Mouse (Mus musculus): ENCODE measurements around the gene Nomo1. TPM values are rescaled to one million over a fixed set of nuclear protein-coding genes. Genes with fewer than 3 reads are reported as not detected.

The Nomo1 gene
- polyA plus RNA-seq, 1 experiment from 2014 or later = 30.8 TPM

- no peak overlapping the region for H3K4me3 ChIP-seq
- 66% methylated on average over 10 of the region's 10 CpGs for WGBS
- no peak overlapping the region for H3K4me2 ChIP-seq
- no peak for ATAC-seq (replicated peaks; ENCODE audit: insufficient number of reproducible peaks, insufficient read depth, low FRiP score, low read depth)
- H3K9ac ChIP-seq = no peak overlapping the region
- H3K27ac ChIP-seq = no peak overlapping the region
- H3K27me3 ChIP-seq = no peaks in the 10 kb centered on the region
- H3K4me1 ChIP-seq (replicated peaks) = peaks cover 18% of the 10 kb centered on the region
- peaks cover 33% of the 10 kb centered on the region for H3K36me3 ChIP-seq
- H3K9me3 ChIP-seq (replicated peaks) = no peaks in the 10 kb centered on the region
Observed at GRCm38 (mm10) chr7:46084024-46084423, 50.5 kb downstream of the Nomo1 start.

GRCm38 (mm10) chr7:46084839-46085513, 51.5 kb downstream of the Nomo1 start:
- no peak overlapping the region for H3K9ac ChIP-seq

DNA sequence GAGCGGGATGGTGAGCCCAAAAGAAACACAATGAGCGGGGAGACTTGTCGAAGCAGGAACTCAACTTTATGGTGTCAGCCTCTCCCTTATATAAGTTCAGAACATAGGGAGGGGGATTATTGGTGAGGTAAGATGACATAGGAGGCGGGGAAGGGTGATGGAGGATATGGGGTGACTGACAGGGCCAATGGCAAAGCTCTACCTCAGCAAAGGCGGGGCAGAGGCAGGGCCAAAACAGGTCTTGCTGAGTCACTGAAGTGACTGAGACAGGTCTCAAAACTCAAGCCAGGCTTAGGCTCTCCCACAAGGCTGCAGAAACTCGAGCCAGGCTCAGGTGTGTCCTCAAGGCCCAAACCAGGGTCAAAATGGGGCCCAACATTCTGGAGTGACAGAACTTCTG, 52.9 kb downstream of the Nomo1 start:
- no peak for ATAC-seq (replicated peaks; ENCODE audit: insufficient number of reproducible peaks, insufficient read depth, low FRiP score, low read depth)
- Histone ChIP-seq H3K27ac (no peak overlapping the region), H3K4me1 (replicated peaks) (peaks cover 18% of the 10 kb centered on the region), H3K36me3 (peaks cover 9% of the 10 kb centered on the region), H3K27me3 (no peaks in the 10 kb centered on the region), H3K4me2 (no peak overlapping the region), H3K9me3 (replicated peaks) (no peaks in the 10 kb centered on the region), H3K4me3 (no peak overlapping the region), H3K9ac (no peak overlapping the region)
- WGBS = 84% methylated on average over 6 of the region's 6 CpGs

More at GRCm38 (mm10) chr7:46084839-46085513, 51.5 kb downstream of the Nomo1 start:
- no peak overlapping the region for H3K4me3 ChIP-seq
- WGBS = 45% methylated on average over 16 of the region's 16 CpGs
- H3K27me3 ChIP-seq = no peaks in the 10 kb centered on the region
- H3K36me3 ChIP-seq = peaks cover 23% of the 10 kb centered on the region
- H3K4me2 ChIP-seq = no peak overlapping the region
- peak; percentile 35; the same call in 1 of the 2 replicates for ATAC-seq (replicated peaks; ENCODE audit: insufficient number of reproducible peaks, insufficient read depth, low FRiP score, low read depth)
- no peaks in the 10 kb centered on the region for H3K9me3 ChIP-seq (replicated peaks)
- H3K27ac ChIP-seq = no peak overlapping the region
- H3K4me1 ChIP-seq (replicated peaks) = peaks cover 18% of the 10 kb centered on the region

GRCm38 (mm10) chr7:46088241-46088640, 54.7 kb downstream of the Nomo1 start:
- H3K4me2 ChIP-seq = no peak overlapping the region
- peaks cover 13% of the 10 kb centered on the region for H3K4me1 ChIP-seq (replicated peaks)
- H3K9me3 ChIP-seq (replicated peaks) = no peaks in the 10 kb centered on the region
- H3K9ac ChIP-seq = no peak overlapping the region
- H3K27ac ChIP-seq = no peak overlapping the region
- WGBS = 75% methylated on average over 6 of the region's 6 CpGs
- H3K4me3 ChIP-seq = no peak overlapping the region
- no peaks in the 10 kb centered on the region for H3K36me3 ChIP-seq
- ATAC-seq (replicated peaks; ENCODE audit: insufficient number of reproducible peaks, insufficient read depth, low FRiP score, low read depth) = no peak
- H3K27me3 ChIP-seq = no peaks in the 10 kb centered on the region

- Histone ChIP-seq H3K4me2 (no peak overlapping the region), H3K36me3 (no peaks in the 10 kb centered on the region), H3K9ac (no peak overlapping the region), H3K9me3 (replicated peaks) (no peaks in the 10 kb centered on the region), H3K4me1 (replicated peaks) (peaks cover 17% of the 10 kb centered on the region), H3K27ac (no peak overlapping the region), H3K4me3 (no peak overlapping the region), H3K27me3 (0 out of 2 replicates have a peak, but pooled peaks cover 14% of the 10 kb centered on the region)
- ATAC-seq (replicated peaks; ENCODE audit: insufficient number of reproducible peaks, insufficient read depth, low FRiP score, low read depth) = no peak
- WGBS = 53% methylated on average over 8 of the region's 8 CpGs
Observed at GRCm38 (mm10) chr7:46092803-46093202, 59.3 kb downstream of the Nomo1 start.

DNA sequence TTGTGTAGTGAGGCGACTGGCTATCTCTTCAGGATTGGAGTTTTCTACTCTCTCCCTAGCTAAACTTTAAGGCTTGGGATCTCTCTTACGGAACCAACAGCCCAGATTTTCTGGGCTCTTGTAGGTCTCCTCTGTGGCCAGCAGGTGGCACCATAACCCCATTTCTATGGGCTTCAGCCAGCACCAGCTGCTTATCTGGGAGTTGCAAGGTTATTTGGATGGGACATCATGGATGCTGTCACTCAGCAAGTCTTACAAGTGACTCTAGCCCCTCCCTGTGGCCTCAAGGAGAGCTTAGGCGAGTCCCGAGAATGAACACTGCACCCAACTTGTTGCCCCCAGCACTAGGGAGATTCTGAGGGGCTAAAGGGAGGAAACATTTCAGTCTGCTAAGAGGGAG, 62.6 kb downstream of the Nomo1 start:
- Histone ChIP-seq H3K9ac (0 out of 2 replicates have a peak overlapping the region, but pooled peaks have one; percentile 58), H3K4me1 (replicated peaks) (peaks cover 38% of the 10 kb centered on the region), H3K27me3 (0 out of 2 replicates have a peak, but pooled peaks cover 14% of the 10 kb centered on the region), H3K4me2 (peak overlapping the region; percentile 69), H3K27ac (peak overlapping the region; percentile 98; the same call in 1 of the 2 replicates), H3K4me3 (peak overlapping the region; percentile 65), H3K9me3 (replicated peaks) (no peaks in the 10 kb centered on the region), H3K36me3 (no peaks in the 10 kb centered on the region)
- no peak for ATAC-seq (replicated peaks; ENCODE audit: insufficient number of reproducible peaks, insufficient read depth, low FRiP score, low read depth)
- WGBS = 2% methylated on average over 4 of the region's 4 CpGs

GRCm38 (mm10) chr7:46097319-46097783, 63.9 kb downstream of the Nomo1 start:
- Histone ChIP-seq H3K4me1 (replicated peaks) (peaks cover 38% of the 10 kb centered on the region), H3K9me3 (replicated peaks) (no peaks in the 10 kb centered on the region), H3K4me3 (peak overlapping the region; percentile 65), H3K36me3 (no peaks in the 10 kb centered on the region), H3K27me3 (0 out of 2 replicates have a peak, but pooled peaks cover 14% of the 10 kb centered on the region), H3K4me2 (peak overlapping the region; percentile 69), H3K9ac (peak overlapping the region; percentile 58), H3K27ac (peak overlapping the region; percentile 98)
- 28% methylated on average over 4 of the region's 4 CpGs for WGBS
- no peak for ATAC-seq (replicated peaks; ENCODE audit: insufficient number of reproducible peaks, insufficient read depth, low FRiP score, low read depth)

DNA sequence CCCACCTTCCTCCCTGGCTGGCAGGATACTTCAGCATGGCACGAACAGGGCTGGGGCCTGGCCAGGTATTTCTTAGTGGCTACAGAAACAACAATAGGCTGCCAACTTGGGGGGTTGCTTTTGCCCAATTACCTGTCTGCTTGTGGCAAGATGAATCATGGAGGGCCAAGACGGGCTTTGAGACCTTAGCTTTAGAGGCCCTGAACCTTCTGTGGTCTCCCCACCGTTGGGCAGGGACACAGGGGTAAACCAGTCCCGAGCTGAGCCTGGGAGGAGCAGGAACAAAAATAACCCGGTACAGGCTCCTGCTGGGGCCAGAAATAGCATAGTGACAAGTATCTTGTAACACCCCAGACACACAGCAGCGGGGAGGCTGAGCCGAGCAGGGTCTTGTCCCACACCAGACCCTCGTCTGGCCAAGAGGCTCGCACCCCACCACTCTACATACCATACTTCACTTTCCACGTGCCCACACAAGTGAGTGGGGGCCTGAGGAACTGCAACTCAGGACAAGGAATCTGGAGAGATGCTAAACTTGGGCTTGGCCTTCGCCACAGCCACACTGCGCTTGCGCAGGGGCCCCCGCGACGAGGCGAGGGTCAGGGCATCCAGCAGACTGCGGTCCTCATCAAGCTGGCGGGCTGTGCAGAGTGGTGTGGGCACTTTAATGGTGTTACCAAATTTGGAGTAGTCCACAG, 64.9 kb downstream of the Nomo1 start:
- peak overlapping the region; percentile 58 for H3K9ac ChIP-seq
- H3K4me3 ChIP-seq = peak overlapping the region; percentile 65
- H3K4me2 ChIP-seq = peak overlapping the region; percentile 69
- H3K27me3 ChIP-seq = 0 out of 2 replicates have a peak, but pooled peaks cover 14% of the 10 kb centered on the region
- WGBS = 36% methylated on average over 19 of the region's 19 CpGs
- H3K4me1 ChIP-seq (replicated peaks) = peaks cover 38% of the 10 kb centered on the region
- no peaks in the 10 kb centered on the region for H3K9me3 ChIP-seq (replicated peaks)
- H3K27ac ChIP-seq = peak overlapping the region; percentile 98
- peak; percentile 80 for ATAC-seq (replicated peaks; ENCODE audit: insufficient number of reproducible peaks, insufficient read depth, low FRiP score, low read depth)
- no peaks in the 10 kb centered on the region for H3K36me3 ChIP-seq

- Histone ChIP-seq H3K9me3 (replicated peaks) (no peaks in the 10 kb centered on the region), H3K4me2 (peak overlapping the region; percentile 69), H3K27me3 (0 out of 2 replicates have a peak, but pooled peaks cover 11% of the 10 kb centered on the region), H3K27ac (peak overlapping the region; percentile 98), H3K9ac (peak overlapping the region; percentile 58; the same call in 1 of the 2 replicates), H3K4me3 (peak overlapping the region; percentile 65), H3K36me3 (no peaks in the 10 kb centered on the region), H3K4me1 (replicated peaks) (peaks cover 38% of the 10 kb centered on the region)
- WGBS = 67% methylated on average over 19 of the region's 19 CpGs
- ATAC-seq (replicated peaks; ENCODE audit: insufficient number of reproducible peaks, insufficient read depth, low FRiP score, low read depth) = no peak
Observed at GRCm38 (mm10) chr7:46098919-46099286, 65.4 kb downstream of the Nomo1 start.

DNA sequence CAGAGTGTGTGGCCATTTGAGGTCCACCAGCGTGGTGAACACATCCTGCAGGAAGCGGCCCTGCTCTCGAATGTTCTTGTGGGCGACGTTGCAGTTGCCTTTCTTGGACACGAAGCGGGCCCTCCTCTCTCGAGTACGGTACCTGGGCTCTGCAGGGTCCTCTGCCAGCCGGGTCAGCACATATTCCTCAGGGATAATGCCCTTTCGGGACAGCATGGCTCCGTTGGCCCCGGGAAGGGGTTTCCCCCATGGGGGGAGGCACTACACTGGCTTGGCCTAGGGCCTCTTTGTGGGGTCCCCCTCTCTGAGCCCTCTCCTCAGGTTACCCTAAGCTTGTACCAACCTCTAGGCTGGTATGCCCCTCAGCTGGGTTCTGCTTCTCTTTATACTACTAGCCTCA, 66.2 kb downstream of the Nomo1 start:
- peak overlapping the region; percentile 70 for H3K9ac ChIP-seq
- 59% methylated on average over 13 of the region's 13 CpGs for WGBS

GRCm38 (mm10) chr7:46100563-46100962, 67.1 kb downstream of the Nomo1 start, which contains the start of gene Kcnj11:
Gene Kcnj11, minus strand, starts transcription at chr7:46100764.
- peaks cover 40% of the 10 kb centered on the region for H3K4me1 ChIP-seq (replicated peaks)
- peak within 1 kb of the TSS; percentile 65 for H3K4me3 ChIP-seq
- H3K4me2 ChIP-seq = peak within 1 kb of the TSS; percentile 69
- H3K9me3 ChIP-seq (replicated peaks) = no peaks in the 10 kb centered on the region
- peak; percentile 61 for ATAC-seq (replicated peaks; ENCODE audit: insufficient number of reproducible peaks, insufficient read depth, low FRiP score, low read depth)
- H3K36me3 ChIP-seq = no peaks in the 10 kb centered on the region
- peak within 1 kb of the TSS; percentile 70 for H3K9ac ChIP-seq
- H3K27ac ChIP-seq = peak within 1 kb of the TSS; percentile 98
- under 1% methylated on average over 34 of the region's 34 CpGs for WGBS
- 0 out of 2 replicates have a peak, but pooled peaks cover 4% of the 10 kb centered on the region for H3K27me3 ChIP-seq

More for the DNA sequence above, 66.2 kb downstream of the Nomo1 start:
- Histone ChIP-seq H3K4me3 (peak overlapping the region; percentile 65), H3K9me3 (replicated peaks) (no peaks in the 10 kb centered on the region), H3K4me2 (peak overlapping the region; percentile 69), H3K36me3 (no peaks in the 10 kb centered on the region), H3K27me3 (0 out of 2 replicates have a peak, but pooled peaks cover 11% of the 10 kb centered on the region), H3K27ac (peak overlapping the region; percentile 98), H3K4me1 (replicated peaks) (peaks cover 42% of the 10 kb centered on the region)
- no peak for ATAC-seq (replicated peaks; ENCODE audit: insufficient number of reproducible peaks, insufficient read depth, low FRiP score, low read depth)
